Mouse (Mus musculus): Measurements from ENCODE around the gene Cmklr1. TPM values are rescaled to one million over a fixed set of nuclear protein-coding genes. Genes with fewer than 3 reads are reported as not detected.
"Not testable (repeated sequence)": the region's sequence is repeated elsewhere in the genome, so short reads cannot be mapped to it uniquely, and the experiment has no call there.

The Cmklr1 gene
- total RNA-seq, 2 experiments from 2014 or later = 23.8 to 25.0 TPM

DNA sequence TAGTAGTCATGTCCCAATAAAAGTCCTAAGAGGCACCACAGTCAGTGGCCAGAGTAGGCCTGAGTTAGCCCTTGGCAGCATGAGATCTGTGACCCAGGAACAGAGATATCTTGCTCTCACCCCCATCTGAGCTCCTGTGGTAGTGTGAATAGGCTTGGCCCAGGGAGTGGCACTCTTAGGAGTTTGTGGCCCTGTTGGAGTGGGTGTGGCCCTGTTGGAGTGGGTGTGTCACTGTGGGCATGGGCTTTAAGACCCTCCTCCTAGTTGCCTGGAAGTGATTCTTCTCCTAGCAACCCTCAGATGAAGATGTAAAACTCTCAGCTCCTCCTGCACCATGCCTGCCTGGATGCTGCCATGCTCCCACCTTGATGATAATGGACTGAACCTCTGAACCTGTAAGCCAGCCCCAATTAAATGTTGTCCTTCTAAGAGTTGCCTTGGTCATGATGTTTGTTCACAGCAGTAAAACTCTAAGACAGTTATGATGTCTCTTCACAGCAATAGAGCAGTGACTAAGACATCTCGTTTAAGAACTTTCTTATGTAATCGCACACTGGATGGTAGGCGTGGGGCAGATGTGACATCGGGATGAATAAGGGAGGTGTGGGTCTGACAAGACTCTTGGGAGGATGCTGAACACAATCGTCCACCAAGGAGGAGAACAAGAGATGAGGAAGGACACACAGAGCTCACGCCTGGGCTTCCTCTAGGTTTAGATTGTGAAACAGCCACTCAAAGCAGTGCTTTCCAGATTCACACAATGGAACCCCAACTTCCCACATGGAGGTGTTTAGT lies 56.1 kb downstream of the Cmklr1 start:
- no peak for DNase-seq
- intact Hi-C loops (cut with DNase I) = no loop called here

DNA sequence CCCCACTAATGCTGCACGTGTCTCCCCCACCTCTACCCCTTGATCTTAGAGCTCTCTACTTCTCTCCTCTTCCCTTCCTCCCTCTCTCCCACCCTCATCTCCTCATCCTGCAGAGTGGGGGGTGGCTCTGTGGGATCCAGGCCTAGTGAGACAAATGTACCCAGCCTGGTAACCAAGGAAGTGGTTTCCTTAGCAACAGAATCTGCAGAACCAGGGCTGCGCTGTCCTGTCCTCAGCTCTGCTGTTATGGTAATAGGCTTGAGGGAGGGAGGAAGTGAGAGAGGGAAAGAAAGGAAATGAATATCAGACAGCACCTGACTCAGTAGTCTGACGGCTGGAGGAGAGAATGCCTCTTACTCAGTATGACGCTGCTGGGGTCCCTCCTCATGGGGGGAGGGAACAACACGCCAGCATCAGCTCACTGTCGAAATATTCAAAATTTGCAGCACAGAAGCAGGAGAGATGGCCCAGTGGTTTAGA lies 58.4 kb downstream of the Cmklr1 start:
- no peak for DNase-seq
- intact Hi-C loops (cut with DNase I) = no loop called here

DNA sequence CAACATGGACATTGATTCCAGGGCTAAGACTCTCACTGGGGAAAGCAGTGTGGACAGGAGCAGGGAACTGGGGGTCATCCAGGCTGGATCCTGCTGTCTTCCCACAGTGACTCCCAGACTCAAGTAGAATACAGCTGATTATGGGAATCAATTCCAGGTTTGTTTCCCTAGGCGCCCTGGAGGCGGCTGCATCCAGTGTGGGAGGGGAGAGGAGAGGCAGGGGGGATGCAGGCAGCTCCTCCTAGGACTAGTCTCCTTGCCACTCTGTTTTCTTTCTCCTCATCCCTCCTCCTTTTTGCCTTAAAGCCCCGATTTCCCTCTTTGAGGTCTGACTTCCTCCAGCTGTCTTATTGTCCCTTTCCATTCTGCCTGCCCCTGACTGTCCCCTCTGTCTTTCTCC lies 59.1 kb downstream of the Cmklr1 start:
- DNase-seq = no peak
- intact Hi-C loops (cut with DNase I) = no loop called here

DNA sequence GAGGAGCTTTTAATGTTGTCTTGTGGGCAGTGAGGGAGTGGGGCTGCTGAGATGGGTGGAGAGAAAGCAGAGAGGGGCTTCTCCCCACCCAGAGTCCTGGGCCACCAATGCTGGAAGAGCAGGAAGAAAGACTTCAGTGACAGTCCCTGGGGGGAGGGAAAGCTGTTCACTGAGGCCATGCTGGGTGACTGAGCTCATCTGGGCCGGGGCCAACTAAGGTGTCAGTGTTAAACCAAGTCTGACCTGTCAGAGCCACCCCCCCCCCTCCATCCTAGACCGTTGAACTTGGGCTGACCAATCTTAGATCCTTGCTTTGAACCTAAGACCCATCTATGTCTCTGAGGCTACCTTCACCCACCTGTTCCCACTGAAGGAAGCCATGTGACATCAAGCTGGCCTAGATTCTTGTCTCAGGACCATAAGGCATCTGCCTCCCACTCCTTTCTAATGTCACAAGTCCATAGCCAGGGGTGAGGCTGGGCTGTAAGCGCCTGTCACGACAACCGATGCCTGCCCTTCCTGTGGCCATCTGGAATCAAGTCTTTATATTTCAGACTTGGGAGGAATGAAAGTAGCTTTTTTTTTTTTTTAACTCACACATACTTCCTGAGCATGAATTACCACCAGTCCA lies 60.1 kb downstream of the Cmklr1 start:
- intact Hi-C loops (cut with DNase I) = no loop called here
- DNase-seq = no peak

DNA sequence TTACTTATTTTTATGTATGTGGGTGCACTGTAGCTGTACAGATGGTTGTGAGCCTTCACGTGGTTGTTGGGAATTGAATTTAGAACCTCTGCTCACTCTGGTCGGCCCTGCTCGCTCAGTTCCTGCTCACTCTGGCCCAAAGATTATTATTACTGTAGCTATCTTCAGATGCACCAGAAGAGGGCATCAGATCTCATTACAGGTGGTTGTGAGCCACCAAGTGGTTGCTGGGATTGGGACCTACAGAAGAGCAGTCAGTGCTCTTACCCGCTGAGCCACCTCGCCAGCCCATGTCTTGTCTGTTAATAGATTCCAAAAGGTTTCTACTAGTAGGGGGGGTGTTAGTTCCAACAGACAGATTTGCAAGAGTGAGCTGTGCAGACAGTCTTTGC lies 63.8 kb downstream of the Cmklr1 start:
- intact Hi-C loops (cut with DNase I) = loop anchor here (5.0 kb wide), 2 partner anchors 114 to 136 kb away; partner anchors contain the start of gene 1700069L16Rik

DNA sequence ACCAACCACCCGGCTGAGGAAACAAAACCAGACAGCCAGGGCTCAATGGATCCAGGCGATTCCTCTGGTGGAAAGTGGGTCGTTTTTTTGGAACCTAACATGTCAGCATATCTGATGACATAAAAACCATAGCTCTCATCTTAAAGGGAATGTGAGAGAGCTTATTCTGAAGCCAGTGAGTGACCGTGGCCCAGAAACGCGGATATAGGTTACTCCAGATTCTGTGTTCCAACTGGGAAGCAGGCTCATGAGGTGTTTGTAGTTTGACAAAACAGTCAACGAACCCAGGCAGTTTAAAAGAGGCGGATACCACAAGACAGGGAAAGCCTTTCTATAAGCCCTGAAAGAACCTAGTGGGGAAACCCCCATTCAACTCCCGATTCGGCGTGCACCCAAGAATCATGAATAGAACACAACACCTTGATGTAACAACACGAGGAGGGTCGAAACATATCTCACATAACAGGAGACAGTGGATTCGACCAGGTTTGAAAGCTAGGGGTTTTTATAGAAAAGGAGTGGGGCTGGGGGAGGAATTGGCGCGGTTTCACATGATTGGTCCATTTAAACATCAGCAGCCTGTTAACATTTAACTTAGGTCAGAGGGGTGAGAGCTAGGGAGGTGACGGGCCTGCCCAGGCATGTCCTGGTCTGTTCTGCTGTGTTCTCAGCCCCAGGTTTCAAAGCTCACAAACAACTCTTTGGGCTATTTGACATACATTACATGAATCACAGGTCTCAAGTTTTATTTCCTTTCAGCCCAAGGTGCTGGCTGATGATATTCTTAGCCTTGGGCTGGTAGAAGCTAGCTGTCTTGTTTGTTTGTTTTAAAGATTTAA lies 64.4 kb downstream of the Cmklr1 start:
- not testable (repeated sequence) for DNase-seq
- intact Hi-C loops (cut with DNase I) = loop anchor here (5.0 kb wide), 2 partner anchors 114 to 136 kb away; partner anchors contain the start of gene 1700069L16Rik

More for the DNA sequence above, 63.8 kb downstream of the Cmklr1 start:
- DNase-seq = not testable (repeated sequence)

DNA sequence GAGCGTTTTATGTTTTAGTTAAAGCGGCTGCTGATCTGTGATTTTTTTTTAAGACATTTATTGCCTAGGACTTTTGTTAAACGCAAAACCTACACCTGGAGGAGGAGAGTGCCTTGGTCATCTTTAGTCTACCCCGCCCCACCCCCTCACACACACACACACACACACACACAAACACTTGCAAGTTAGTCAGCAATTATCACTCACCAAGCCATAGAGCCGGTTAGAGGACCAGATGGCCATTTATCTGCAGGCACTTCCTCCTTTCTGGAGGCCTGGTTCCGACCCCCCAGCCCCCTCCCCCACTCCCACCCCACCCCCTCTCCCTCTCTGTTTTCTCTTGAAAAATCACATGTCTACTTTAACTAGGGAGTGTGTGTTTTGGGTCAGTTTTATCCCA lies 65.8 kb downstream of the Cmklr1 start:
- DNase-seq = no peak
- intact Hi-C loops (cut with DNase I) = no loop called here

DNA sequence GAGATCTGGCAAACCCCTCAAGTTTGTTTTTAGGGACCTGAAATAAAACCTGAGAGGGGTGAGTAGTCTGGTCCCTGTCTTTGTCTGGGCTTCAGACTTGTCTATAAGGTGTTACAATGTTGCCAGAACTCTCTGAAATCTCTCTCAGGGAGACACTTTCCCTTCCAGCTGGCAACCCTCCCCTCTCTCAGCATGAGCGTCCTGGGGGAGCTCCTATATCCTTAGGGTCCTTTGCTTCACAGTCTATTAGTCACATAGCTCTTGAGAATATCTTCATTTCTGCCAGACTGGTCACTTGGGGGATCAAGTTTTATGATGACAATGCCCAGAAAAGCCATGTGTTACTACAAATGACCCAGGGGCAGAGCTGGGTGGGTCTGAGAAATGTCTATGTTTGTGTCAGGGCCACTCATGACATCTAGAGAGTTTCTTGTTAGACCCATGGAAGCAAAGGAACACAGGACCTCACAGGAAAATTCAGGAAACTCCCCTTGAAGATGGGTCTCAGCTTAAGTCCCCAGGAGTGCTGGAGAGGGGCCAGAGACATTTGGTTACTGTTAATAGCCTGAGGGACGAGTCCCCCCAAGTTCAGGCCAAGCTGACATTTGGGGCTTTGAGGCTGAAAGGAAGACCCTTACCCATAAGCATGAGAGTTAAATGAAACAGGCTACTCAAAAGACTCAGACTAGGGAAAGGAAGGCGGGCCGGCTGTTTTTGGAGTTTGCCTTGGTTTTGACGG lies 66.6 kb downstream of the Cmklr1 start:
- intact Hi-C loops (cut with DNase I) = no loop called here
- no peak for DNase-seq

DNA sequence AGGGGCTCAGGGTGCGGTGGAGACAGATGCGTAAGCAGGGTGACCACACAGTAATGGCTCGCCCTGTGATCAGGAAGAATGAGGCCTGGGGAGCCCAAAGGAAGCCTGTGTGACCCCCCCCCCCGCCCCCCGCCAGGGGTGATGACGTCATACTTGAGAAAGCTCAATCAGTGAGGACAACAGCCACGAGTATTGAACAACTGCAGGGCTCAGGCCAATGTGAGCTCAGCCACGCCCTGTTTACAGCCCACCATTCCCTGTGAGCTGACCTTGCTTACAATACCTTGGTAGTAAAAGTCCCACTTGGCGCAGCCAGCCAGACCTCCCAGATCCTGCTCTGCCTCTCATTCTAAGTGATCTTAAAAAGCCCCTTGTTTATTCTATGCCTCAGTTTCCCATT lies 69.4 kb downstream of the Cmklr1 start:
- no peak for DNase-seq

DNA sequence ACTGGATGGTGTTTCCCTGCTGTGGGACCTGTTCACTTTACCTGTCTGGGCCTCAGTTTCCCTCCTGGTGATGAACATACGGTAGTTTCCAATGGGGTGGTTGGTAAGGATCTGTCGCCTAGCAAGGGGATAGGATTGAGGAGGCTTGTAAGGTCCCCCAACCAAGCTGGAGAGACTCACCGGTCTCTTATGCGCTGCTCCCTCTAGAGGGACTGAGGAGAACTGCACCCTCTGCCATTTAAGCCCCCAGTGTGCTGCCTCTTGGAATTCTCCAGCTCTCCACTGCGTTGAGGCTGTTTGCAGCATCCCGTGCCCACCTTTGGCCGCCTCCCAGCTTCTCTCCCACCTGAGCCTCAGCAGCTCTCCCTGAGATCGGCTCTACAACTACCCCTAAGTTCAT lies 70.0 kb downstream of the Cmklr1 start:
- intact Hi-C loops (cut with DNase I) = no loop called here
- no peak for DNase-seq

More for the DNA sequence above, 69.4 kb downstream of the Cmklr1 start:
- intact Hi-C loops (cut with DNase I) = no loop called here

DNA sequence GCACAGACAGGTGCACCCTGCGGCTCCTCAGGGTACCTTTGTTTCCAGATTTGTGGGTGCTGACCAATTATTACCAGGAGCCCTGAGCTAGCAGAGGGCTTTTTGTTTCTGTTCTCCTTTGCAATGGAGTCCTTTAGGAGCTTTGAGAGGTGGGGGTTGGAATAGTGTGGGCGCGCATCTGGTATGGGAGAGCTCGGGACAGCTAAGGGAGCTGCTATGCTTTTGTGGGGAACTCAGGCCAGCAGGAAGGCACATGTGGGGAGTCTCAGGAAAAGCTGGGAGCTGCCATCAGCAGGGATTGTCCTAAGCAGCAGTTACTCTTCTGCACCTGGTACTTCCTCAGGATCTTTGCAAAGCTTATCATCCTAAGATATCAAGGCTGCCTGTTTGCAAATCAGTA lies 71.1 kb downstream of the Cmklr1 start:
- intact Hi-C loops (cut with DNase I) = no loop called here

DNA sequence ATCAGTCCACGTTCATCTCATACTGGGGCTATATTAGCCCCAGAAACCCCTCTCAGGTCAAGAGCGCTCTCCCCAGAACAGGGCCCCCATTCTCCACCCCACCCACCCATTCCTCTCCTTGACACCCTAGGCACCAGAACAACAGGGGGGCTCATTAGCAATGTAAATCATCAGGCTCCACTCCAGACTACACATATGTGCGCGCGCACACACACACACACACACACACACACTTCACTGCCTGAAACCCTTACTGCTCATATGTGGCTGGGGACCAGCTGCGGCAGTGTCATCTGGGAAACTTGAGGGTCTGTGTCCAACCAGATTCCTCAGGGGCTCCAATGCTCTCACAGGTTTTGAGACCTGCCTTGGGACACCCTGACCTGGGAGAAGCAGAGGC lies 71.8 kb downstream of the Cmklr1 start:
- intact Hi-C loops (cut with DNase I) = no loop called here
- DNase-seq = no peak

More for the DNA sequence above, 71.1 kb downstream of the Cmklr1 start:
- DNase-seq = no peak

DNA sequence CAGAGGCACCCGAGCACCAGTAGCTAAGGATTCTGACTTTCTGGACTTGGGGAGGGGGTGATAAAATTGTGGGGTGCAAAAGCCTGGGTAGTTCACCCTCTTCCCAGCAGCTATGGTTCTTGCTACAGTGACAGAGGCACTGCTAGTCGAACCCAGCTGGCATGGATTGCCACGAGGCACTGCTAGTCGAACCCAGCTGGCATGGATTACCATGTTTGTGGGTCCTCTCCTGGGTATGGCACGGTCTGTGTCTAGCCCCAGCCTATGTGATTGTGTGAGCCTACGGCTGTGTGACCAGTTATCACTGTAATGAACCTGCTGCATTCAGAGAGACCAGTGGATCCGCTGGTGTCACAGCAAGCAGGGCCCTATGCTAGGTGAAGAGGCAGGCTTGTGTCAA lies 72.7 kb downstream of the Cmklr1 start:
- intact Hi-C loops (cut with DNase I) = no loop called here
- DNase-seq = no peak

DNA sequence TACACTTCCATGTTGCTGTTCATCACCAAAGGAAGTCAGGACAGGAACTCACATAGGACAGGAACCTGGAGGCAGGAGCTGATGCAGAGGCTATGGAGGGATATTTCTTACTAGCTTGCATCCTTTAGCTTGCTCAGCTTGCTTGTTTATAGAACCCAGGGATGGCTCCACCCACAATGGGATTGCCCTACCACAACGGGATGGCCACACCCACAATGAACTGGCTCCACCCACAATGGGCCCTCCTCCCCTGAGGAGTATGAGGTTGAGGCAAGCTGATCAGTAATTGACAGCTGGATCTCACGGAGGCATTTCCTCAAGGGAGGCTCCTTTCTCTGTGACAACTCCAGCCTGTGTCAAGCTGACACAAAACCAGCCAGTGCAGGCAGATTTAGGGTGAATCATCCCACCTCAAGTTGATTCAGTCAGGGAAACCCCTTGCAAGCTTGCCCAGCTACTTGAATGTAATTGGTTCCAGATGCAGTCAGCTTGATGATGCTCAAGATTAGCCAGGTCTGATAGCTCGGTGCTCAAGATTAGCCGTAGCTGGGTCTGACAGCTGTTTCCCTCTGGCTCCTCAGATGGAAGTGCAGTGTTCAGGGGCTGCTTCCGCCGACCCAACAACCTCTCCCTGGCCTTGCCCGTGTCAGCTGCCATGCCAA lies 80.0 kb downstream of the Cmklr1 start:
- no peak for DNase-seq
- intact Hi-C loops (cut with DNase I) = no loop called here

DNA sequence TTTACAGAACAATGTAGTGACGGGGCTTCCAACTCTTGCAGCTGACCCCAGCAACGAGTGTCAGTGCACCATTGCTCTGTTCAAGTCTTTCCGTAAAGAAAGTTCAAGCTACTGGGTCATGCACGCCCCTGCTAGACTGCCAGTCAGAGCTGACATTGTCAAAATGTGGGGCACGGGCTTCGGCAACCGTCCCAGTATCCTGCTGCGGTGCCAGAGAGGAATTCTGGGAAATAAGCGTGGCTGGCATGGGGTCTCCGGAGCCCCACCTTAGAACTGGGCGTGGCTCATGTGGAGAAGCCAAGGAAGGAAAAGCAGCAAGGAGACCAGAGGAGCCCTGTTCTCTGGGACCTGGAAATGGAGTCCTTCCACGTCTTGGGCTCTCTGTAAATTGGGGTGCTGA lies 84.4 kb downstream of the Cmklr1 start:
- DNase-seq = no peak
- intact Hi-C loops (cut with DNase I) = no loop called here

DNA sequence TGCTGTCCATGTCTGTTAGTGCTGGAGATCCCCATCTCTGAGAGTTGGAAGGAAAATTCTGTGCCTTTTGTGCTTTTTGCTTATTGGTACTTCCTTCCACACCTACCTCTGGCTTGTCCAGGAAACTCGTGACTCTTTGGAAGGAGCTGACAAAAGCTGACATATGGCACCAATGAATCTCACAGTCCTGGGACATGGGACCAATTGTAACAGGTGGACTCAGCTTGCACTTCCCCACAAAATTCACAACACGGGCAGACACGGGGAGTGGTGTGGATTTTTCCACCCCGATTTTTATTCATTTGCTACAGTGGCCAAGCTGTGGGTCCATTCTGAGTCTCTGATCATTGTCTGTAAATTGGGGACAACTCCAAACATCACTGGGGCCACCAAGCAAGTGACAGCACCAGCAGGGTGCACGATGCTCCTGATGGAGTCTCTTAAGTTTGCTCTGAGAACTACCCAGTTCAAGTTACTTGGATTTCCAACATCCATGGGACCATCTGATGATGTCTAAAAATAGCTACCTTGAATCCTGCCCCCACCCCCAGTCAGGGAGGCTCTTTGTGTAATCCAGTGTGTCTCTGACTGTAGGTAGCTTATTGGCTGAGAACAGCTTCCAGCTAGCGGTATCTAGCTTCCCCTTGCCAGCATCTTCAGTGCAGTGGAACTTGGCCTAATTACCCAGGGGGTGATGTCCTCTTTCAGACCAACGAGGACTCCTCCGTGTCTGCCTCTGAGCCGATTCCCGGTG lies 84.9 kb downstream of the Cmklr1 start:
- intact Hi-C loops (cut with DNase I) = no loop called here
- no peak for DNase-seq

DNA sequence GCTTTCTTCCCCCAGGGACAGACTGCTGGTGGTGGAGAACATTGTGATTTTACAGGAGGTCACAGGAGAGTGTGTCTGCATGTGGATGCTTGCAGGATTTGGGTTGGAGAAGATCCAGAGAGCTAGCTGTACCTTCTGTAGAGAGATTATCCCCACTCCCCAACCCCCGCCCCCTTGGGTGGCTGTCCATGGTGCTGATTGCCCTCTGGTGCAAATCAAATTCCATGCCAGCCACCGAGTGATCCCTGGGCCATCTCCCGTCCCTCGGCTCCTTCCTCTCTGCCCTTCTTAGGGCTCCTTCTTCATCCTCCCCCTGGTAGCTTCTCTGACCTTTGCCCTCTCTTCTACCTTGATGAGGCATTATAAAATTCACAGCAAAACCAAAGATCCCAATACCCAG lies 85.8 kb downstream of the Cmklr1 start:
- intact Hi-C loops (cut with DNase I) = no loop called here
- no peak for DNase-seq
